Mouse (Mus musculus): ENCODE measurements around the gene Wsb2.
"Not testable (repeated sequence)": the region's sequence is repeated elsewhere in the genome, so short reads cannot be mapped to it uniquely, and the experiment has no call there.

Wsb2 gene

GRCm38 (mm10) chr5:117388296-117388751, 31.2 kb downstream of the Wsb2 start:
- DNase-seq (ENCODE audit: low spot score in 2 of 2) = no peak

- peak; percentile 93 to 94 for DNase-seq (ENCODE audit: low spot score in 2 of 2)
Measured at GRCm38 (mm10) chr5:117388877-117389276, 31.8 kb downstream of the Wsb2 start, which contains the start of gene Rfc5. Gene Rfc5 (minus strand): TSS chr5:117389047.

GRCm38 (mm10) chr5:117390895-117391294, 33.8 kb downstream of the Wsb2 start:
- no peak for DNase-seq (ENCODE audit: low spot score in 2 of 2)

- DNase-seq (ENCODE audit: low spot score in 2 of 2) = no peak
Measured at GRCm38 (mm10) chr5:117395834-117396233, 38.7 kb downstream of the Wsb2 start.

- DNase-seq (ENCODE audit: low spot score in 2 of 2) = no peak
Measured at GRCm38 (mm10) chr5:117396596-117397014, 39.5 kb downstream of the Wsb2 start.

GRCm38 (mm10) chr5:117397371-117397770, 40.3 kb downstream of the Wsb2 start:
- no peak for DNase-seq (ENCODE audit: low spot score in 2 of 2)

GRCm38 (mm10) chr5:117398007-117398550, 41.0 kb downstream of the Wsb2 start:
- DNase-seq (ENCODE audit: low spot score in 2 of 2) = no peak

GRCm38 (mm10) chr5:117399281-117399680, 42.2 kb downstream of the Wsb2 start:
- no peak for DNase-seq (ENCODE audit: low spot score in 2 of 2)

GRCm38 (mm10) chr5:117403609-117404008, 46.5 kb downstream of the Wsb2 start:
- no peak for DNase-seq (ENCODE audit: low spot score in 2 of 2)

GRCm38 (mm10) chr5:117404671-117405070, 47.6 kb downstream of the Wsb2 start:
- DNase-seq (ENCODE audit: low spot score in 2 of 2) = not testable (repeated sequence)

GRCm38 (mm10) chr5:117408216-117408615, 51.1 kb downstream of the Wsb2 start:
- DNase-seq (ENCODE audit: low spot score in 2 of 2) = peak in 1 of 2 experiments; percentile 48

GRCm38 (mm10) chr5:117409369-117409768, 52.3 kb downstream of the Wsb2 start:
- no peak for DNase-seq (ENCODE audit: low spot score in 2 of 2)

- DNase-seq (ENCODE audit: low spot score in 2 of 2) = peak; percentile 75 to 76
Measured at GRCm38 (mm10) chr5:117413507-117414501, 56.7 kb downstream of the Wsb2 start, which contains the start of gene Ksr2. Gene Ksr2 (plus strand): TSS chr5:117414000.

- peak in 1 of 2 experiments; percentile 33 for DNase-seq (ENCODE audit: low spot score in 2 of 2)
Measured at GRCm38 (mm10) chr5:117414611-117415010, 57.5 kb downstream of the Wsb2 start.

GRCm38 (mm10) chr5:117415011-117415912, 58.2 kb downstream of the Wsb2 start:
- peak in 1 of 2 experiments; percentile 22 for DNase-seq (ENCODE audit: low spot score in 2 of 2)

- DNase-seq (ENCODE audit: low spot score in 2 of 2) = no peak
Measured at GRCm38 (mm10) chr5:117417442-117417841, 60.3 kb downstream of the Wsb2 start.

Data from right cerebral cortex, adult 2 months (tissue).